Mouse (Mus musculus) retina, postnatal 1 day (tissue): ENCODE results near the gene Pwwp2a.

Experiments
- DNase-seq: peaks from one replicate; pipeline ENCODE4 v3.0.0-alpha.2; 2012

The Pwwp2a gene

GRCm38 (mm10) chr11:43681472-43682414 is at the start of gene Pwwp2a:
Pwwp2a (plus strand) TSS chr11:43681998.
- DNase-seq: peak; percentile 100

GRCm38 (mm10) chr11:43632566-43632965 is 49.2 kb upstream of the Pwwp2a start:
- no peak for DNase-seq

- no peak for DNase-seq
Observed at GRCm38 (mm10) chr11:43633165-43633564, 48.6 kb upstream of the Pwwp2a start.

GRCm38 (mm10) chr11:43633658-43634401 is 48.0 kb upstream of the Pwwp2a start:
- peak; percentile 62 for DNase-seq

- no peak for DNase-seq
Observed at GRCm38 (mm10) chr11:43636761-43637160, 45.0 kb upstream of the Pwwp2a start.

- no peak for DNase-seq
Observed at GRCm38 (mm10) chr11:43638486-43638885, 43.3 kb upstream of the Pwwp2a start.

- DNase-seq: peak; percentile 95
Observed at GRCm38 (mm10) chr11:43643180-43643591, 38.6 kb upstream of the Pwwp2a start.

- no peak for DNase-seq
Observed at GRCm38 (mm10) chr11:43645286-43645685, 36.5 kb upstream of the Pwwp2a start.

GRCm38 (mm10) chr11:43653051-43653475 is 28.7 kb upstream of the Pwwp2a start:
- DNase-seq: peak; percentile 86

GRCm38 (mm10) chr11:43656464-43656863 is 25.3 kb upstream of the Pwwp2a start:
- DNase-seq: no peak

- no peak for DNase-seq
Observed at GRCm38 (mm10) chr11:43658010-43658409, 23.8 kb upstream of the Pwwp2a start.

- peak; percentile 66 for DNase-seq
Observed at GRCm38 (mm10) chr11:43667038-43667745, 14.6 kb upstream of the Pwwp2a start.

GRCm38 (mm10) chr11:43682415-43683217 is 818 bp downstream of the Pwwp2a start:
- peak; percentile 70 for DNase-seq

GRCm38 (mm10) chr11:43688850-43689249 is 7.1 kb downstream of the Pwwp2a start:
- no peak for DNase-seq

- DNase-seq: no peak
Observed at GRCm38 (mm10) chr11:43696623-43697022, 14.8 kb downstream of the Pwwp2a start.

- no peak for DNase-seq
Observed at GRCm38 (mm10) chr11:43698621-43699020, 16.8 kb downstream of the Pwwp2a start.

- no peak for DNase-seq
Observed at GRCm38 (mm10) chr11:43700291-43700690, 18.5 kb downstream of the Pwwp2a start.

GRCm38 (mm10) chr11:43703552-43703951 is 21.8 kb downstream of the Pwwp2a start:
- DNase-seq: no peak

GRCm38 (mm10) chr11:43705751-43706150 is 24.0 kb downstream of the Pwwp2a start:
- no peak for DNase-seq

GRCm38 (mm10) chr11:43708409-43708808 is 26.6 kb downstream of the Pwwp2a start:
- no peak for DNase-seq

GRCm38 (mm10) chr11:43712178-43712577 is 30.4 kb downstream of the Pwwp2a start:
- DNase-seq: no peak

GRCm38 (mm10) chr11:43723411-43723810 is 41.6 kb downstream of the Pwwp2a start:
- DNase-seq: no peak
